Mouse (Mus musculus) E14TG2a.4 (cell line): ENCODE data around the gene Cmas.

Experiments
- H3K27me3 ChIP-seq: 2 replicates; pipeline ENCODE4 v1.6.1; 2014; ENCODE audit warnings: low read length, control low read depth; ENCODE audit not compliant: insufficient read depth
- H3K36me3 ChIP-seq: 2 replicates; pipeline ENCODE4 v1.6.1; 2014; ENCODE audit warnings: low read length, control low read depth; ENCODE audit not compliant: insufficient read depth
- H3K4me1 ChIP-seq: replicated peaks from 2 replicates; pipeline ENCODE4 v1.6.1; 2014; ENCODE audit warnings: low read depth, low read length, control low read depth
- H3K4me3 ChIP-seq: replicated peaks from 2 replicates; pipeline ENCODE4 v1.5.1; 2014; ENCODE audit warnings: mild to moderate bottlenecking, low read length
- H3K9me3 ChIP-seq: 2 replicates; pipeline ENCODE4 v1.6.1; 2014; ENCODE audit warnings: low read length, control low read depth
- CTCF ChIP-seq: conservative IDR thresholded peaks from 2 replicates; pipeline ENCODE4 v1.5.1; 2014; ENCODE audit warnings: low read length
- NANOG ChIP-seq: IDR thresholded peaks from 2 replicates; pipeline ENCODE4 v1.6.1; 2014; ENCODE audit warnings: borderline replicate concordance, low read length, mixed read lengths
- POU5F1 ChIP-seq: IDR thresholded peaks from 2 replicates; pipeline ENCODE4 v1.6.1; 2014; ENCODE audit warnings: low read length, borderline replicate concordance

Gene Cmas

DNA sequence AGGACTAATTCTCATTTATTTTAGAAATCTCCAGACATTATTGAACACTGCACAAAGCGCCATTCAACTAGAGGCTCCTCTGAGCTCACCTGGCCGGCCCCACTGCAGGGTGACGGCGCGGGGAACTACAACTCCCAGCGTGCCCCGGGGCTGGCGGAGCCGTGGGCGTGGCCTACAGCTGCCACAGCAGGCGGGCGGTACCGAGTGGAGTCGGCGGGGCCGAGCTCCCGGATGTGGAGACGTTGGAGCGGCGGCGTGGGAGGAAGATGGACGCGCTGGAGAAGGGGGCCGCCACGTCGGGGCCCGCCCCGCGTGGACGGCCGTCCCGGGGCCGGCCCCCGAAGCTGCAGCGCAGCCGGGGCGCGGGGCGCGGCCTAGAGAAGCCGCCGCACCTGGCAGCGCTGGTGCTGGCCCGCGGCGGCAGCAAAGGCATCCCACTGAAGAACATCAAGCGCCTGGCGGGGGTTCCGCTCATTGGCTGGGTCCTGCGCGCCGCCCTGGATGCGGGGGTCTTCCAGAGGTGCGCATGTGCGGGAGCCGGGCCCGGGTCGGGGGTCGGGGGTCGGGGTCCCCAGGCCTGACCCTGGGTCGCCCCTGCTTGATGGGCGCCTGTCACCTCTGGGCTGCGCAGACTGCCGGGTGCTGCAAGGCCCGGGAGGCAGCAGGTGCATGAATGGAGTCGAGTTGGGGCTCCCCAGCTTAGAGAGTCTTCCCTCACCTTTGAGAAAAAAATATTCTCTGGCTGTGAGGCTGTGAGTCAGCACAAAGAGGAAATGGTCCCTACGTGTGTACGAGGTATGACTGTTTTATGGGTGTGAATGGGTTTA is at the start of gene Cmas:
Cmas (plus strand) TSS at position 180 of the 827 bp plus-strand sequence.
- peaks cover 87% of the 10 kb centered on the region for H3K4me1 ChIP-seq
- H3K9me3 ChIP-seq, result no peaks in the 10 kb centered on the region
- peak within 1 kb of the TSS; percentile 92 for H3K4me3 ChIP-seq
- H3K27me3 ChIP-seq, result no peaks in the 10 kb centered on the region
- no peak for TF ChIP-seq POU5F1
- no peak for TF ChIP-seq NANOG
- TF ChIP-seq CTCF, result no peak
- H3K36me3 ChIP-seq, result peaks cover 40% of the 10 kb centered on the region

GRCm38 (mm10) chr6:142706688-142707087 is 49.8 kb upstream of the Cmas start:
- no peaks in the 10 kb centered on the region for H3K27me3 ChIP-seq

GRCm38 (mm10) chr6:142708369-142708768 is 48.1 kb upstream of the Cmas start:
- H3K4me3 ChIP-seq, result no peak overlapping the region
- no peak for TF ChIP-seq POU5F1
- TF ChIP-seq CTCF, result no peak
- no peak for TF ChIP-seq NANOG

More at GRCm38 (mm10) chr6:142706688-142707087, 49.8 kb upstream of the Cmas start:
- peaks cover 41% of the 10 kb centered on the region for H3K9me3 ChIP-seq
- no peaks in the 10 kb centered on the region for H3K36me3 ChIP-seq
- no peak overlapping the region for H3K4me3 ChIP-seq
- TF ChIP-seq CTCF, result peak; percentile 77
- no peak for TF ChIP-seq POU5F1
- no peak for TF ChIP-seq NANOG
- H3K4me1 ChIP-seq, result no peaks in the 10 kb centered on the region

DNA sequence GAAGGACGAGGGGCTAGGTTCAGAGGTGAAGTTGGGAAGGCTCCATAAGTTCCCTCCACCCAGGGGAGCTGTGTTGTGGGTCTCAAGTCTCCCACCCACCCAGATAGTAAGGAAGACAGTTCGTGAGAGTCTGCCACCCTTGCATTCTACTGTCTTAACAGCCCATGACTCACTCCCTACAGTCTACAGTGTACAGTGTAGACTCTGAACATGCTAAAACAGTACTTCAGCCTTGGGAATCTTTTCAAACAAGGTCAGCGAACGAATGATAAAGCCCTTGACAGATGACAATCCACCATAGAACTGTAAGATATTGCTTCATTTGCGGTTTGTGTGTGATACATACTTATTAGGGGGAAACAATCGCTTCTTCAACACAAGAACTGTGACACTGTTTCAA is 45.8 kb upstream of the Cmas start:
- TF ChIP-seq CTCF (no peak), NANOG (no peak), POU5F1 (no peak)
- H3K9me3 ChIP-seq, result peaks cover 34% of the 10 kb centered on the region
- H3K4me1 ChIP-seq, result no peaks in the 10 kb centered on the region
- H3K4me3 ChIP-seq, result no peak overlapping the region
- H3K27me3 ChIP-seq, result no peaks in the 10 kb centered on the region
- H3K36me3 ChIP-seq, result no peaks in the 10 kb centered on the region

More at GRCm38 (mm10) chr6:142708369-142708768, 48.1 kb upstream of the Cmas start:
- H3K9me3 ChIP-seq, result peaks cover 29% of the 10 kb centered on the region
- H3K4me1 ChIP-seq, result no peaks in the 10 kb centered on the region
- no peaks in the 10 kb centered on the region for H3K36me3 ChIP-seq
- no peaks in the 10 kb centered on the region for H3K27me3 ChIP-seq

GRCm38 (mm10) chr6:142711106-142711505 is 45.4 kb upstream of the Cmas start:
- Histone ChIP-seq H3K9me3 (peaks cover 38% of the 10 kb centered on the region), H3K4me1 (no peaks in the 10 kb centered on the region), H3K27me3 (no peaks in the 10 kb centered on the region), H3K36me3 (no peaks in the 10 kb centered on the region), H3K4me3 (no peak overlapping the region)
- TF ChIP-seq POU5F1, result no peak
- no peak for TF ChIP-seq CTCF
- no peak for TF ChIP-seq NANOG

GRCm38 (mm10) chr6:142715026-142715425 is 41.5 kb upstream of the Cmas start:
- TF ChIP-seq CTCF (no peak), NANOG (no peak), POU5F1 (no peak)
- H3K36me3 ChIP-seq, result no peaks in the 10 kb centered on the region
- peaks cover 24% of the 10 kb centered on the region; the same call in 1 of the 2 replicates for H3K9me3 ChIP-seq
- H3K4me3 ChIP-seq, result no peak overlapping the region
- H3K27me3 ChIP-seq, result no peaks in the 10 kb centered on the region
- H3K4me1 ChIP-seq, result no peaks in the 10 kb centered on the region

DNA sequence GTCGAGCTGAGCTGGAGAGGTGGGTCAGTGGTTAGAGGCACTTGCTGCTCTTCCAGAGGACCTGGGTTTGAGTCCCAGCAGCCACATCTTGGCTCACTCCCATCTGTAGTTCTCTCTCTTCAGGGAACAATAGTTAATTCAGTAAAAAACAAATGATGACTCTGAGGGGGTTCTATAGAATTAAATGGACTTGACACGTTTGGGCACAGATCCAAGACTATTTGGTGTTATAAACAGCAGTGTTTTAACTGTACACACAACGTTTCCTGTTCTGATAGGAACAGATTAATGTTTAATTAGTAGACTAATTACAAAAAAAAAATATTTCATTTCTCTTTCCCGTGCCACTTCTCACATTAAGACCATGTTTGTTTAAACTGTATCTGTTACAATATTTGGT is 39.3 kb upstream of the Cmas start:
- TF ChIP-seq CTCF, result no peak
- no peak for TF ChIP-seq NANOG
- no peak for TF ChIP-seq POU5F1
- Histone ChIP-seq H3K36me3 (no peaks in the 10 kb centered on the region), H3K4me1 (no peaks in the 10 kb centered on the region), H3K27me3 (no peaks in the 10 kb centered on the region), H3K9me3 (peaks cover 16% of the 10 kb centered on the region; the same call in 1 of the 2 replicates), H3K4me3 (no peak overlapping the region)

DNA sequence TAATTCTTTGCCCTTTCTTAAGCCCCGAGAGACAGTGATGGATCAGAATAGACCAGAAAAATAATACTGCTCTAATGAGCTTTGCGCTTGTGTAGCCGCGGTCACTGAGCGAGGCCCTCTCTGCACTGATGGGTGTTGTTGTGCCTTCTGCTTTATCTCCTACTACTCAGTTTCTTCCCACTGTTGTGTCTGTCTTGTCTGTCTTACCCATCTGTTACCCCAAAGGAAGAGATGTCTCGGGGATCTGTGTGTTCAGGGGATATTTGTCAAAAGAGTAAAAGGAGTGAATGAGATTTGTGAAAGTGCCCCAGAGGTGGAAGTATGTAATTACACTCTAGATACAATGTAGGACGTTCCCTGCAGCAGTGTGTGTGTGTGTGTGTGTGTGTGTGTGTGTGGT is 38.3 kb upstream of the Cmas start:
- TF ChIP-seq POU5F1 (no peak), NANOG (no peak), CTCF (peak; percentile 23; the same call in 1 of the 2 replicates)
- H3K4me3 ChIP-seq, result no peak overlapping the region

More for the DNA sequence above, 38.3 kb upstream of the Cmas start:
- peaks cover 23% of the 10 kb centered on the region for H3K9me3 ChIP-seq
- H3K27me3 ChIP-seq, result no peaks in the 10 kb centered on the region
- no peaks in the 10 kb centered on the region for H3K36me3 ChIP-seq
- no peaks in the 10 kb centered on the region for H3K4me1 ChIP-seq
